Mouse (Mus musculus): ENCODE measurements at regions not wholly inside any gene's neighbourhood (a gene's known extent, or its start where the extent isn't known, plus 50 kb on each side); places are given as distances from the start of the nearest gene placed in this dataset.
"Not testable (repeated sequence)": the region's sequence is repeated elsewhere in the genome, so short reads cannot be mapped to it uniquely, and the experiment has no call there.

- not testable (repeated sequence) for DNase-seq
Measured at GRCm38 (mm10) chr6:114538185-114538584, 104.7 kb upstream of the Atg7 start.

DNA sequence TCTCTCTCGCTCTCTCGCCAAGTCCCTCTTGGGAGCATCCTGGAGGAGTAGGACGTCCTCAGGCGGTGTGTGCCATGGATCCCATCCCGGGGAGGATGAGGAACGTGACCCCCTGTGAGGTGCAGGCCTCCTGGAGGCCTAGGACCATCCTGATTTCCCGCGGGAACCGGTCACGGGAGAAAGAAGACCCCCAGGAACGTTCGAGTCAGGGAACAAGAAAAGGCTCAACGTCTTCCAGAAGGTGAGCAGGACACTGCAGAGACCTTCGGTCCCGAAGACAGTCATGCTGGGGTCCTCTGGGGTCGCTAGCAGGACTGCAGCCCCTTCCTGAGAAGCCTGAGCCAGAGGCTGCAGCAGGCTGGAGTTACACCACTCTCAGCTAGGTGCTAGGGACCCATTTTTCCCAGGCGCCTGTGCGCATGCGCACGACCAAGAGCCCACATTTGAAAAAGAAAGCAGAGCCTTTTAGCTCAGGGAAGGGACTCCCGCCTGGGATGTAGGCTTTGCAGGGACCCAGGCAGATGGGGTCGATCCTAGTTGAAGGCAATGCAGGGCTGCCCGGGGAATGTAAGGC lies 92.7 kb upstream of the Atg7 start:
- peak; percentile 35 for DNase-seq

- not testable (repeated sequence) for DNase-seq
Measured at GRCm38 (mm10) chr6:114553072-114553471, 89.8 kb upstream of the Atg7 start.

- DNase-seq: not testable (repeated sequence)
Measured at GRCm38 (mm10) chr6:114555186-114555585, 87.7 kb upstream of the Atg7 start.

DNA sequence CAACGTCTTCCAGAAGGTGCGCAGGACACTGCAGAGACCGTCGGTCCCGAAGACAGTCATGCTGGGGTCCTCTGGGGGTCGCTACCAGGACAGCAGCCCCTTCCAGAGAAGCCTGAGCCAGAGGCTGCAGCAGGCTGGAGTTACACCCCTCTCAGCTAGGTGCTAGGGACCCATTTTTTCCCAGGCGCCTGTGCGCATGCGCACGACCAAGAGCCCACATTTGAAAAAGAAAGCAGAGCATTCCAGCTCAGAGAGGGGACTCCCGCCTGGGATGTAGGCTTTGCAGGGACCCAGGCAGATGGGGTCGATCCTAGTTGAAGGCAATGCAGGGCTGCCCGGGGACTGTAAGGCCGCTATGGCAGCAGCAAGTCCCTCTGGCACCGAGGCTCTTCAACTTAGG lies 65.6 kb upstream of the Atg7 start:
- DNase-seq: peak; percentile 39

All from right cerebral cortex, adult 18-20 months (tissue).